16 mouse cellular contexts compared by ENCODE assay signal in the genomic region with DNA sequence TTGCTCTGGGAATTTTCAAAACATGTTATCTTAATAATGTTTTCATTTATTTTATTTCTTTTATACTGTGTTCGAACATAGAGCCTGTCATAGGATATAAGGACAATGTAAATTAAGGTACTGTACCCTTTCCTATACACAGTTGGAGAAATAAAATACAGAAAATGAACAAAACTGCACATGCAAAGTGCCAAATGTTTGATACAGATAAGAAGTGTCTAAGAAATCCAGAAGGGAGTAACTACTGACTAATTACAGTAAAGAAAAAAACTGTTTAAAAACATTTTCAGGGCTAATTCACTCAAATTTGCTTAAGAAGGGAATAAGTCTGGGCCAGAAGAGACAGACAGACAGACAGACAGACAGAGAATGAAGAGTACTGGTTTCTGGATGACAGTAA.
"Had no signal": no experiment of that assay in that cellular context is flagged by ENCODE, and none has a peak within 500 bp of the region (broad histone marks: within the 10 kb centered on the region; RNA-seq: fewer than 3 reads in every experiment).

No protein-coding gene starts in this region.

- ATAC-seq: intestine, postnatal 0 days; lung, postnatal 0 days had no signal

- H3K36me3 ChIP-seq: stomach, embryonic 15.5 days had no signal

- DNase-seq: kidney, adult 8-10 months; kidney, postnatal 14 days; kidney, postnatal 4 days; left cerebral cortex, postnatal 4 days; lung, embryonic 14.5 days; lung, postnatal 36 days; midbrain, embryonic 14.5 days; right cerebral cortex, postnatal 4 days; thymus, postnatal 25 days had no signal

- H3K9me3 ChIP-seq: limb, embryonic 12.5 days; limb, embryonic 15.5 days; megakaryocyte, embryonic 14.5 days; stomach, embryonic 15.5 days had no signal

- H3K4me1 ChIP-seq: stomach, embryonic 15.5 days had no signal

- H3K27ac ChIP-seq: limb, embryonic 12.5 days; limb, embryonic 15.5 days; stomach, embryonic 15.5 days had no signal

- H3K4me2 ChIP-seq: limb, embryonic 12.5 days; limb, embryonic 15.5 days; lung, embryonic 14.5 days; midbrain, embryonic 11.5 days; stomach, embryonic 15.5 days had no signal

- H3K9ac ChIP-seq: limb, embryonic 12.5 days; limb, embryonic 15.5 days; lung, embryonic 14.5 days; stomach, embryonic 15.5 days had no signal

- H3K27me3 ChIP-seq: limb, embryonic 12.5 days; limb, embryonic 15.5 days; megakaryocyte, embryonic 14.5 days; stomach, embryonic 15.5 days had no signal

- H3K4me3 ChIP-seq: limb, embryonic 12.5 days; limb, embryonic 15.5 days; megakaryocyte, embryonic 14.5 days; stomach, embryonic 15.5 days had no signal
